Mouse (Mus musculus) E14TG2a.4 (cell line): ENCODE data around the gene Acap3.

Source experiments
- CTCF ChIP-seq: conservative IDR thresholded peaks from 2 replicates; pipeline ENCODE4 v1.5.1; 2014; ENCODE audit warnings: low read length
- NANOG ChIP-seq: IDR thresholded peaks from 2 replicates; pipeline ENCODE4 v1.6.1; 2014; ENCODE audit warnings: borderline replicate concordance, low read length, mixed read lengths

- TF ChIP-seq CTCF = no peak
- no peak for TF ChIP-seq NANOG
These were observed 28.6 kb upstream of the Acap3 start, which contains the start of gene Tas1r3 for GRCm38 (mm10) chr4:155863001-155863400.
